Mouse (Mus musculus) 3134 (cell line): ENCODE results near the gene Pskh1.

Source experiments
- DNase-seq: peaks from one replicate; pipeline ENCODE4 v3.0.0-alpha.2; 2011; ENCODE audit warnings: low spot score; ENCODE audit not compliant: insufficient read length; ENCODE audit errors: extremely low read depth

Gene Pskh1

GRCm38 (mm10) chr8:105890870-105891269, 9.4 kb upstream of the Pskh1 start:
- DNase-seq, result no peak

- no peak for DNase-seq
Observed at GRCm38 (mm10) chr8:105892432-105892831, 7.8 kb upstream of the Pskh1 start.

- peak; percentile 59 for DNase-seq
Observed at GRCm38 (mm10) chr8:105893339-105893738, 6.9 kb upstream of the Pskh1 start, which contains the start of gene Nrn1l. Gene Nrn1l, plus strand, starts transcription at chr8:105893567.

GRCm38 (mm10) chr8:105897801-105898480, 2.3 kb upstream of the Pskh1 start:
- DNase-seq, result no peak

GRCm38 (mm10) chr8:105900941-105901616, 838 bp downstream of the Pskh1 start:
- no peak for DNase-seq

GRCm38 (mm10) chr8:105919390-105919789, 19.1 kb downstream of the Pskh1 start:
- DNase-seq, result no peak

- DNase-seq, result no peak
Observed at GRCm38 (mm10) chr8:105925123-105925522, 24.9 kb downstream of the Pskh1 start.

- DNase-seq, result peak; percentile 51
Observed at GRCm38 (mm10) chr8:105930602-105931001, 30.4 kb downstream of the Pskh1 start.

GRCm38 (mm10) chr8:105931271-105931670, 31.0 kb downstream of the Pskh1 start:
- no peak for DNase-seq

GRCm38 (mm10) chr8:105932525-105932924, 32.3 kb downstream of the Pskh1 start:
- DNase-seq, result no peak

GRCm38 (mm10) chr8:105933762-105934161, 33.5 kb downstream of the Pskh1 start, which contains the start of gene Ctrl:
Gene Ctrl, minus strand, starts transcription at chr8:105933862.
- DNase-seq, result no peak

- DNase-seq, result no peak
Observed at GRCm38 (mm10) chr8:105935105-105935504, 34.9 kb downstream of the Pskh1 start.

GRCm38 (mm10) chr8:105935863-105936603, 35.8 kb downstream of the Pskh1 start:
- no peak for DNase-seq

- peak; percentile 90 for DNase-seq
Observed at GRCm38 (mm10) chr8:105936866-105937475, 36.7 kb downstream of the Pskh1 start.

GRCm38 (mm10) chr8:105937496-105938305, 37.5 kb downstream of the Pskh1 start:
- DNase-seq, result peak; percentile 60

- DNase-seq, result no peak
Observed at GRCm38 (mm10) chr8:105938306-105938669, 38.0 kb downstream of the Pskh1 start, which contains the start of gene Psmb10. Gene Psmb10, minus strand, starts transcription at chr8:105938444.

GRCm38 (mm10) chr8:105942026-105942425, 41.8 kb downstream of the Pskh1 start:
- DNase-seq, result no peak

GRCm38 (mm10) chr8:105942542-105942941, 42.3 kb downstream of the Pskh1 start:
- no peak for DNase-seq

GRCm38 (mm10) chr8:105943321-105943739, 43.1 kb downstream of the Pskh1 start, which contains the start of gene Lcat:
Gene Lcat, minus strand, starts transcription at chr8:105943382.
- no peak for DNase-seq

- no peak for DNase-seq
Observed at GRCm38 (mm10) chr8:105949350-105949749, 49.1 kb downstream of the Pskh1 start.
